Mouse (Mus musculus): Measurements from ENCODE around the gene Exosc3.
"Not testable (repeated sequence)": the region's sequence is repeated elsewhere in the genome, so short reads cannot be mapped to it uniquely, and the experiment has no call there.

Gene Exosc3

GRCm38 (mm10) chr4:45342286-45343155 lies at the start of gene Exosc3:
Gene Exosc3, minus strand, starts transcription at chr4:45342732.
- no peak for DNase-seq (ENCODE audit: low read depth in 2 of 2, low spot score in 2 of 2)

GRCm38 (mm10) chr4:45392099-45392498 lies 49.6 kb upstream of the Exosc3 start:
- DNase-seq (ENCODE audit: low read depth in 2 of 2, low spot score in 2 of 2), result no peak

- not testable (repeated sequence) for DNase-seq (ENCODE audit: low read depth in 2 of 2, low spot score in 2 of 2)
Measured at GRCm38 (mm10) chr4:45387296-45387695, 44.8 kb upstream of the Exosc3 start.

GRCm38 (mm10) chr4:45382133-45382532 lies 39.6 kb upstream of the Exosc3 start:
- not testable (repeated sequence) for DNase-seq (ENCODE audit: low read depth in 2 of 2, low spot score in 2 of 2)

- DNase-seq (ENCODE audit: low read depth in 2 of 2, low spot score in 2 of 2), result not testable (repeated sequence)
Measured at GRCm38 (mm10) chr4:45380903-45381580, 38.5 kb upstream of the Exosc3 start.

- no peak for DNase-seq (ENCODE audit: low read depth in 2 of 2, low spot score in 2 of 2)
Measured at GRCm38 (mm10) chr4:45376573-45376972, 34.0 kb upstream of the Exosc3 start.

GRCm38 (mm10) chr4:45374879-45375278 lies 32.3 kb upstream of the Exosc3 start:
- no peak for DNase-seq (ENCODE audit: low read depth in 2 of 2, low spot score in 2 of 2)

GRCm38 (mm10) chr4:45371261-45371660 lies 28.7 kb upstream of the Exosc3 start:
- DNase-seq (ENCODE audit: low read depth in 2 of 2, low spot score in 2 of 2), result no peak

GRCm38 (mm10) chr4:45356653-45357052 lies 14.1 kb upstream of the Exosc3 start:
- no peak for DNase-seq (ENCODE audit: low read depth in 2 of 2, low spot score in 2 of 2)

GRCm38 (mm10) chr4:45341669-45342249 lies 773 bp downstream of the Exosc3 start, which contains the start of gene Dcaf10:
Gene Dcaf10, plus strand, starts transcription at chr4:45342101.
- DNase-seq (ENCODE audit: low read depth in 2 of 2, low spot score in 2 of 2), result peak; percentile 90 to 91

- DNase-seq (ENCODE audit: low read depth in 2 of 2, low spot score in 2 of 2), result no peak
Measured at GRCm38 (mm10) chr4:45341226-45341625, 1.3 kb downstream of the Exosc3 start.

- DNase-seq (ENCODE audit: low read depth in 2 of 2, low spot score in 2 of 2), result no peak
Measured at GRCm38 (mm10) chr4:45332466-45332865, 10.1 kb downstream of the Exosc3 start.

GRCm38 (mm10) chr4:45331139-45331538 lies 11.4 kb downstream of the Exosc3 start:
- DNase-seq (ENCODE audit: low read depth in 2 of 2, low spot score in 2 of 2), result no peak

- DNase-seq (ENCODE audit: low read depth in 2 of 2, low spot score in 2 of 2), result peak; percentile 66
Measured at GRCm38 (mm10) chr4:45320159-45320816, 22.2 kb downstream of the Exosc3 start.

GRCm38 (mm10) chr4:45311056-45311455 lies 31.5 kb downstream of the Exosc3 start:
- DNase-seq (ENCODE audit: low read depth in 2 of 2, low spot score in 2 of 2), result no peak

- no peak for DNase-seq (ENCODE audit: low read depth in 2 of 2, low spot score in 2 of 2)
Measured at GRCm38 (mm10) chr4:45308606-45309005, 33.9 kb downstream of the Exosc3 start.

GRCm38 (mm10) chr4:45308046-45308445 lies 34.5 kb downstream of the Exosc3 start:
- DNase-seq (ENCODE audit: low read depth in 2 of 2, low spot score in 2 of 2), result no peak

- no peak for DNase-seq (ENCODE audit: low read depth in 2 of 2, low spot score in 2 of 2)
Measured at GRCm38 (mm10) chr4:45305536-45305935, 37.0 kb downstream of the Exosc3 start.

GRCm38 (mm10) chr4:45296662-45297564 lies 45.6 kb downstream of the Exosc3 start, which contains the start of gene Trmt10b:
Gene Trmt10b, plus strand, starts transcription at chr4:45297127.
- peak; percentile 65 to 82 for DNase-seq (ENCODE audit: low read depth in 2 of 2, low spot score in 2 of 2)

GRCm38 (mm10) chr4:45287906-45288305 lies 54.6 kb downstream of the Exosc3 start:
- no peak for DNase-seq (ENCODE audit: low read depth in 2 of 2, low spot score in 2 of 2)

All from CD8-positive naive resting alpha-beta T cell, adult 2 months (primary cell).